Mouse (Mus musculus) embryonic facial prominence, embryonic 11.5 days (tissue): ENCODE results near the gene 0610030E20Rik. TPM values are rescaled to one million over a fixed set of nuclear protein-coding genes. Genes with fewer than 3 reads are reported as not detected.

Experiments used
- ATAC-seq: fragments of 200-750 bp; cut with Nextera tagmentation; replicated peaks from 2 replicates; pipeline ENCODE4 v1.8.0; 2017; ENCODE audit warnings: low read depth; ENCODE audit not compliant: insufficient number of reproducible peaks, low FRiP score, low TSS enrichment
- DNase-seq: peaks from one replicate; pipeline ENCODE4 v3.0.0-alpha.2; 2015; ENCODE audit warnings: low spot score
- H3K27ac ChIP-seq: fragments of 300-500 bp; sonication (generic); replicated peaks from 2 replicates; pipeline ENCODE4 v1.5.1; 2014; ENCODE audit warnings: mild to moderate bottlenecking, low read depth, low read length, control low read depth
- H3K27me3 ChIP-seq: fragments of 300-500 bp; sonication (generic); 2 replicates; pipeline ENCODE4 v1.6.1; 2014; ENCODE audit warnings: mild to moderate bottlenecking, low read length, moderate library complexity, mixed read lengths; ENCODE audit not compliant: control insufficient read depth, insufficient read depth
- H3K36me3 ChIP-seq: fragments of 300-500 bp; sonication (generic); replicated peaks from 2 replicates; pipeline ENCODE4 v1.6.1; 2014; ENCODE audit warnings: low read depth, mild to moderate bottlenecking, low read length, moderate library complexity, mixed read lengths; ENCODE audit not compliant: control insufficient read depth, insufficient read depth
- H3K4me1 ChIP-seq: fragments of 300-500 bp; sonication (generic); 2 replicates; pipeline ENCODE4 v1.6.1; 2014; ENCODE audit warnings: low read length, mixed read lengths; ENCODE audit not compliant: control insufficient read depth, insufficient read depth
- H3K4me2 ChIP-seq: fragments of 300-500 bp; sonication (generic); 2 replicates; pipeline ENCODE4 v1.6.1; 2014; ENCODE audit warnings: low read depth, mild to moderate bottlenecking, control low read depth, low read length, moderate library complexity
- H3K4me3 ChIP-seq: fragments of 300-500 bp; sonication (generic); 2 replicates; pipeline ENCODE4 v1.5.1; 2014; ENCODE audit warnings: low read depth, low read length, control low read depth
- H3K9ac ChIP-seq: fragments of 300-500 bp; sonication (generic); replicated peaks from 2 replicates; pipeline ENCODE4 v1.6.1; 2014; ENCODE audit warnings: mild to moderate bottlenecking, control low read depth, low read length
- H3K9me3 ChIP-seq: fragments of 300-500 bp; sonication (generic); replicated peaks from 2 replicates; pipeline ENCODE4 v1.6.1; 2016; ENCODE audit warnings: mild to moderate bottlenecking, low read length, inconsistent platforms, mixed read lengths; ENCODE audit not compliant: control insufficient read depth
- WGBS: fragments of 180-500 bp; shearing (Covaris S2); extraction: QIAGEN DNeasy Blood & Tissue Kit; methylation state at CpG from one replicate; pipeline ENCODE4 v1.1.7; 2014; 5-methylcytosine and 5-hydroxymethylcytosine counted together
- polyA plus RNA-seq: library from polyadenylated mRNA; unstranded; fragments of >200 nt; fragmentation: Nextera tagmentation; extraction: Ambion mirVana; gene quantifications from 2 replicates; pipeline ENCODE4 v1.2.1, GENCODE M21; 2014

0610030E20Rik gene
- polyA plus RNA-seq, 1 experiment from 2014 or later, result 16.4 TPM

DNA sequence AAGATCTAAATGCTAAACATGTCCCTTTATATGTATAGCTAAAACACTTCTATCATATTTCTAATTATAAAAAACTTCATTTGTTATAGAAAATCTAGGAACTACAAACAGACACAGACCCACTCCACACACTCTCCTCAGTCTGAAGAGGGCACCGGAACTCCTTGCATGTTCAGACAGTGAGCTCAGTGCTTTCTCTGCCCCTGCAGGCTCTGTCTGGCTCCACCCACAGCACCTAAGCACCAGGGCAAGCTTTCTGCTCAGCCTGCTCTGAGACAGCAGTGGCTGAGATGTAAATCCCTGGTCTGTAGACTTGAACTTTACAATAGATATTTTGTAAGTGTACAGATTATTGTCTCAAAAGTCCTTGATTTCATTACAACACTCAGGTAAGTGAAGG is 31.1 kb upstream of the 0610030E20Rik start:
- H3K9me3 ChIP-seq, result no peaks in the 10 kb centered on the region
- no peaks in the 10 kb centered on the region for H3K27me3 ChIP-seq
- no peak overlapping the region for H3K27ac ChIP-seq
- H3K36me3 ChIP-seq, result peaks cover 3% of the 10 kb centered on the region
- no peaks in the 10 kb centered on the region for H3K4me1 ChIP-seq
- H3K4me3 ChIP-seq, result no peak overlapping the region
- H3K4me2 ChIP-seq, result no peak overlapping the region
- DNase-seq (peak; percentile 15), ATAC-seq (no peak)
- no peak overlapping the region for H3K9ac ChIP-seq
- WGBS, result 79% methylated on average over 1 of the region's 1 CpGs

DNA sequence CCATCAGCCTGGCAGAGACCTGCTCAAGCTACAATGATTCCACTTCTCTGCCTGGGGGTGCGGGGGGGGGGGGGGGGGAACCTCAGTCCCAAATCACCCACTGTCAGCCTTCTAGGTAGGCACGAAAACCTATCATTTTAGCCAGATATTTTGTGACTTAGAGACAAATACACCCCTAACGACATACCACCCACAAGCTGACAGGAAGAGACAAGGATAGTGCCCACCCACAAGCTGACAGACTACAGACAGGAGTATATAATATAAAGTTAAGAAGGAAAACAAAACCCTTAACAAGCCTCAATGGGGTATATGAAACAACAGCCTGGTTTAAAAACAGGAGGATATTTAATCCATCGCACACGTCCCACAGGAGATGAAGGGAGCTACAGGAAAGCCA is 28.7 kb upstream of the 0610030E20Rik start:
- no peaks in the 10 kb centered on the region for H3K27me3 ChIP-seq
- H3K27ac ChIP-seq, result no peak overlapping the region
- ATAC-seq (no peak), DNase-seq (no peak)
- no peaks in the 10 kb centered on the region for H3K4me1 ChIP-seq
- H3K4me3 ChIP-seq, result no peak overlapping the region
- H3K4me2 ChIP-seq, result no peak overlapping the region
- no peaks in the 10 kb centered on the region for H3K9me3 ChIP-seq
- 90% methylated on average over 5 of the region's 5 CpGs for WGBS
- peaks cover 5% of the 10 kb centered on the region for H3K36me3 ChIP-seq
- H3K9ac ChIP-seq, result no peak overlapping the region

DNA sequence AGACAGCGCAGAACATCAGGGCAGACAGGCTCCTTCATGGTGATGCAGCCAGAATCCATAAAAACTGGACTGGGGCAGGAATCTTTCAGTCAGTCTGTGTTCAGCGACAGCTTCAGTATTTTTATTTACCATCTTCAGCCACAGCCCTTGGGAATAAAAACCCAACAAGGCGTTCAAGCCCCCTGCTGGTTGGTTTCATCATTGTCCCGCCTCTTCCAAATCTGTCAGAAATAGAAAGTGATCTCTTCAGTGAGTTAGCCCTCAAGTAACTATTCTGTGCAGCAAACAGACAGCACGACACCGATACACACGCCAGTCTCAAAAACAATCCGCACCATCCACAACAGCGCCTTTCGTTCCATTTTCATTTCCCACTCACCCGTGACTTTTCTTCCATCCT is 28.1 kb upstream of the 0610030E20Rik start:
- H3K27ac ChIP-seq, result no peak overlapping the region
- DNase-seq (peak; percentile 60), ATAC-seq (no peak)
- 86% methylated on average over 11 of the region's 11 CpGs for whole genome bisulfite sequencing
- H3K9ac ChIP-seq, result no peak overlapping the region
- peaks cover 5% of the 10 kb centered on the region for H3K36me3 ChIP-seq
- H3K9me3 ChIP-seq, result no peaks in the 10 kb centered on the region
- no peak overlapping the region for H3K4me3 ChIP-seq
- H3K27me3 ChIP-seq, result no peaks in the 10 kb centered on the region
- no peak overlapping the region for H3K4me2 ChIP-seq
- H3K4me1 ChIP-seq, result no peaks in the 10 kb centered on the region

DNA sequence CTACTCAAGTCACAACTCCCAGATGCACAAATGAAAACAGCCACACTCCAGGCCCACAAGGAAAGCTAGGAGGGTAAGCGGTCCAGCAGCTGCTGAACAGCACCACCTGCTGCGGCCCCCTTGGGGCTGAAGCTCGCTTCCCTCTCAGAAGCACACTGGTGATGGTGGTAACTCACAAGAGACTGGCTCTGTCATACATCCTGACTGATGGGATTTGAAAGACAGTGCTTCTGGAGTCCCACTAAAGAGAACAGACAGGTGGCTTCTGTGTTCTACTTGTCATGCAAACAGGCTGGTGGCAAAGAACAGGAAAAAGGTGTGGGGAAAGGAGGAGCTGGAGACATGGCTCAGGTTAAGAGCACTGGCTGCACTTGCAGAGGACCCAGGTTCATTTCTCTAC is 24.2 kb upstream of the 0610030E20Rik start:
- H3K4me2 ChIP-seq, result no peak overlapping the region
- H3K27ac ChIP-seq, result no peak overlapping the region
- H3K9me3 ChIP-seq, result no peaks in the 10 kb centered on the region
- no peak overlapping the region for H3K4me3 ChIP-seq
- no peaks in the 10 kb centered on the region for H3K27me3 ChIP-seq
- DNase-seq (no peak), ATAC-seq (no peak)
- H3K9ac ChIP-seq, result no peak overlapping the region
- WGBS, result 92% methylated on average over 3 of the region's 3 CpGs
- peaks cover 15% of the 10 kb centered on the region for H3K36me3 ChIP-seq
- no peaks in the 10 kb centered on the region for H3K4me1 ChIP-seq

DNA sequence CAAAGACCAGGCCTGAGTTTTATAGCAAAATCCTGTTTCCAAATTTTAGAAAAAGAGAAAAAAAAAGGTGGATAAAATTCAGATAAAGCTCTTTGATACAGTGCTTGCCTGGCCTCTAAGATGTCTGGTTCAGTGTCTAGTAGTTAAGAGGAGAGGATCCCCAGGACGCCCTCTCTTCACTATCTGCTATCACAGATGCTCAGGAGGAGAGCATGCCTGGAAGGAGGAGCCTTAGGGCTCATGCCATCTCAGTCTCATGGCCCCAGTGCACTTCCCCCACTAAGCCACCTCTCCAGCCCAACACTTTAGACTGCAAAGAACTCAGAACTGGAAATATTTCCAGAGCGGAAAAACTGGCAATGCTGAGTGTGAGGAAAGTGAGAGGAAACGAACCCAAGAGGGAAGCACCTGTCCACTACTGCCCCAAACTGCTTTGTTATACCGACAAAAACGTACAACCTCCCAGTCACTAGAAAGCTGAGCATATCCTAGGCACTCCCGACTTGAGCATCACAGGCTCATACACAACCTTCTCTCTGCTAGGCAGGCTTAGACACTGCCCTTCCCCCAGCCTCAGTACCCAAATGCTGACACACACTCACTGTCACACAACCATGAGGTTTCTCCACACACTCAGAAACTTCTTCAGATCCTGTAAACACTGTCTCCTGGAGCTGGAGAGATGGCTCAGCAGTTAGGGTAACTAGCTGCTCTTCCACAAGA is 23.2 kb upstream of the 0610030E20Rik start:
- Histone ChIP-seq H3K4me3 (no peak overlapping the region), H3K9ac (no peak overlapping the region), H3K4me2 (no peak overlapping the region), H3K36me3 (peaks cover 18% of the 10 kb centered on the region), H3K4me1 (no peaks in the 10 kb centered on the region), H3K9me3 (no peaks in the 10 kb centered on the region), H3K27me3 (no peaks in the 10 kb centered on the region), H3K27ac (no peak overlapping the region)
- DNase-seq, result no peak
- no peak for ATAC-seq
- WGBS, result 87% methylated on average over 6 of the region's 6 CpGs

DNA sequence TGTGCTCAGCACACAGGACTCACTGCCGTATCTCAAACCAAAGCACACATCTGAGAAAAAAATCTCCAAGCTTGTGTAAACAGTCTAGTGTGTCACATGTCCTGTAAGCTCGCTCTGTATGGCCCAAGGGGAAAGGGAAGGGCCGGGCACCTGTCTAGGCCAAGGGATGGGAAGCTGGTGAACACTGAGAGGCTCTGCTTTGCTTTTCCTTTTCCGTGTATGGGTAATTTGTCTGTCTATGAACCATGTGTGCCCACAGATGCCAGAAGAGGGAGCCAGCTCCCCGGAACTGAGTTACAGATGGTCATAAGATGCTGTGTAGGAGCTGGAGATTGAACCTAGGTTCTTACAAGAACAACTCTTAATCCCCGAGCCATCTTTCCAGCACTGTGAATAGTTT is 20.8 kb upstream of the 0610030E20Rik start:
- DNase-seq (peak; percentile 27), ATAC-seq (no peak)
- Histone ChIP-seq H3K4me3 (no peak overlapping the region), H3K27ac (no peak overlapping the region), H3K4me2 (no peak overlapping the region), H3K27me3 (no peaks in the 10 kb centered on the region), H3K36me3 (peaks cover 18% of the 10 kb centered on the region), H3K9ac (no peak overlapping the region), H3K9me3 (no peaks in the 10 kb centered on the region), H3K4me1 (no peaks in the 10 kb centered on the region)
- WGBS, result 76% methylated on average over 6 of the region's 6 CpGs

DNA sequence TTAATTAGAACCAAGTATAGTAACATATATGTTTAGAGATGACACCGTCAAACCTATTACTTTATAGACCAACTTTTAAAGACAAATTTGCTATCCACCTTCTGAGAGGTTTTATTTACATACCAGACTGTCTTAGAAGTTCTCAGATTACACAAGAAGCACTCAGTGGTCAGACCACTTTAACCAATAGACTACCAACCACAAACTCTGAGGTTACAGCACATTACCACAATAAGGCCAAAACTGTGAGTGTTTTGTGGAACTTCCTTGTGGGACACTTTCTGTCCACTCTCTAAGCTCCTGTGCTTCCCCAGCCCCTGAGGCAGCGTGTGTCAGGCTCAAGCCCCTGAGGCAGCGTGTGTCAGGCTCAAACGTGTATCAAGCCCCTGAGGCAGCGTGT is 18.1 kb upstream of the 0610030E20Rik start:
- no peak overlapping the region for H3K4me3 ChIP-seq
- H3K36me3 ChIP-seq, result peaks cover 15% of the 10 kb centered on the region
- no peak overlapping the region for H3K9ac ChIP-seq
- ATAC-seq (no peak), DNase-seq (no peak)
- 91% methylated on average over 5 of the region's 5 CpGs for WGBS
- H3K27me3 ChIP-seq, result no peaks in the 10 kb centered on the region
- H3K27ac ChIP-seq, result no peak overlapping the region
- H3K4me2 ChIP-seq, result no peak overlapping the region
- H3K9me3 ChIP-seq, result no peaks in the 10 kb centered on the region
- no peaks in the 10 kb centered on the region for H3K4me1 ChIP-seq

DNA sequence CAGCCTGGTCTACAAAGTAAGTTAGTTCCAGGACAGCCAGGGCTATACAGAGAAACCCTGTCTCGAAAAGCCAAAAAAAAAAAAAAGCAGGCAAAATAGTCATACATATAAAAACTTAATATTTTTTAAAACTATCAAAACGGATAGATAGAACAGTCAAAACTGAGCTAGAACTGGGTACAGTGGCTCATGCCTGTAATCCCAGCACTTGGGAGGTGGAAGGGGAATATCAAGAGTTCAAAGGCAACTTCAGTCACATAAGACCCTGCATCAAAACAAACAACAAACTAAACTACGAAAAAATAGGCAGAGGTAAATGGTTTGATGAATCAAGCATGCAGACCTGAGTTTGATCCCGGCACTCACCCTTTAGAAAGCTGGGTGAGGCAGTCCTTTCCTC is 17.0 kb upstream of the 0610030E20Rik start:
- no peak overlapping the region for H3K27ac ChIP-seq
- no peaks in the 10 kb centered on the region for H3K27me3 ChIP-seq
- H3K4me2 ChIP-seq, result no peak overlapping the region
- 94% methylated on average over 4 of the region's 4 CpGs for WGBS
- ATAC-seq (no peak), DNase-seq (no peak)
- H3K9ac ChIP-seq, result no peak overlapping the region
- no peak overlapping the region for H3K4me3 ChIP-seq
- H3K4me1 ChIP-seq, result no peaks in the 10 kb centered on the region
- H3K9me3 ChIP-seq, result no peaks in the 10 kb centered on the region
- H3K36me3 ChIP-seq, result peaks cover 11% of the 10 kb centered on the region
